Mouse (Mus musculus) MEL (cell line): ENCODE measurements at regions not wholly inside any gene's neighbourhood (a gene's known extent, or its start where the extent isn't known, plus 50 kb on each side); places are given as distances from the start of the nearest gene placed in this dataset.

Source experiments
- DNase-seq: peaks from one replicate; pipeline ENCODE4 v3.0.0; 2011; ENCODE audit warnings: low read depth, low spot score
- H3K27ac ChIP-seq: 2 replicates; pipeline ENCODE4 v1.5.1; 2012; ENCODE audit warnings: low read depth, mild to moderate bottlenecking, control low read depth, low read length, moderate library complexity; ENCODE audit not compliant: control insufficient read depth
- H3K27me3 ChIP-seq, 2 experiments: fragments of 150-350 bp in 1 of 2; sonication (generic) in 1 of 2; 2 replicates each; pipeline ENCODE4 v1.6.1; 2012; ENCODE audit warnings: low read length in 2 of 2, mild to moderate bottlenecking in 2 of 2, improper control_type of control experiment in 1 of 2, moderate library complexity in 1 of 2; ENCODE audit not compliant: insufficient read depth in 2 of 2, control insufficient read depth in 1 of 2
- H3K36me3 ChIP-seq, 2 experiments: 2 replicates each; pipeline ENCODE4 v1.6.1; 2012 to 2014; ENCODE audit warnings: low read length in 2 of 2, improper control_type of control experiment in 1 of 2, inconsistent platforms in 1 of 2, mild to moderate bottlenecking in 1 of 2; ENCODE audit not compliant: insufficient read depth in 2 of 2, control insufficient read depth in 1 of 2
- H3K4me1 ChIP-seq, 2 experiments: fragments of 150-350 bp in 1 of 2; sonication (generic) in 1 of 2; 2 replicates each; pipeline ENCODE4 v1.6.1; 2012; ENCODE audit warnings: low read length in 2 of 2, improper control_type of control experiment in 1 of 2, mild to moderate bottlenecking in 1 of 2; ENCODE audit not compliant: insufficient read depth in 2 of 2, control insufficient read depth in 1 of 2
- H3K4me3 ChIP-seq, 2 experiments: fragments of 150-350 bp in 1 of 2; sonication (generic) in 1 of 2; 2 replicates each; pipeline ENCODE4 v1.5.1; 2012; ENCODE audit warnings: low read depth in 2 of 2, low read length in 2 of 2, mild to moderate bottlenecking in 2 of 2, moderate library complexity in 2 of 2, control low read depth in 1 of 2, improper control_type of control experiment in 1 of 2; ENCODE audit not compliant: control insufficient read depth in 1 of 2, insufficient read depth in 1 of 2
- H3K79me2 ChIP-seq: 2 replicates; pipeline ENCODE4 v1.6.1; 2012; ENCODE audit warnings: mild to moderate bottlenecking, low read length, moderate library complexity; ENCODE audit not compliant: control insufficient read depth, poor library complexity, insufficient read depth
- H3K9ac ChIP-seq: 2 replicates; pipeline ENCODE4 v1.6.1; 2012; ENCODE audit warnings: low read depth, mild to moderate bottlenecking, control low read depth, low read length, moderate library complexity; ENCODE audit not compliant: control insufficient read depth, poor library complexity, severe bottlenecking
- H3K9me3 ChIP-seq: fragments of 150-350 bp; sonication (generic); replicated peaks from 2 replicates; pipeline ENCODE4 v1.6.1; 2012; ENCODE audit warnings: mild to moderate bottlenecking, low read length, improper control_type of control experiment, moderate library complexity; ENCODE audit not compliant: insufficient read depth
- CHD1 ChIP-seq: IDR thresholded peaks from 2 replicates; pipeline ENCODE4 v1.6.1; 2012; ENCODE audit warnings: low read depth, mild to moderate bottlenecking, inconsistent platforms, low read length, improper control_type of control experiment
- CHD2 ChIP-seq: IDR thresholded peaks from 2 replicates; pipeline ENCODE4 v1.6.1; 2011; ENCODE audit warnings: low read length, improper control_type of control experiment
- ELF1 ChIP-seq: IDR thresholded peaks from 2 replicates; pipeline ENCODE4 v1.6.1; 2014; ENCODE audit warnings: low read depth, mild to moderate bottlenecking, inconsistent platforms, low read length, improper control_type of control experiment, moderate library complexity
- GABPA ChIP-seq: IDR thresholded peaks from 2 replicates; pipeline ENCODE4 v1.6.1; 2012; ENCODE audit warnings: low read depth, mild to moderate bottlenecking, inconsistent platforms, low read length, improper control_type of control experiment, moderate library complexity
- JUND ChIP-seq: IDR thresholded peaks from 2 replicates; pipeline ENCODE4 v1.6.1; 2011; ENCODE audit warnings: low read depth, mild to moderate bottlenecking, improper control_type of control experiment, low read length
- KAT2A ChIP-seq: conservative IDR thresholded peaks from 2 replicates; pipeline ENCODE4 v1.6.1; 2012; ENCODE audit warnings: low read depth, low read length, improper control_type of control experiment, inconsistent platforms
- MAFK ChIP-seq: IDR thresholded peaks from 2 replicates; pipeline ENCODE4 v1.6.1; 2011; ENCODE audit warnings: low read depth, mild to moderate bottlenecking, low read length, improper control_type of control experiment, borderline replicate concordance
- MAZ ChIP-seq: IDR thresholded peaks from 2 replicates; pipeline ENCODE4 v1.6.1; 2012; ENCODE audit warnings: low read depth, mild to moderate bottlenecking, inconsistent platforms, low read length, improper control_type of control experiment
- MEF2A ChIP-seq: IDR thresholded peaks from 2 replicates; pipeline ENCODE4 v1.6.1; 2014; ENCODE audit warnings: low read depth, mild to moderate bottlenecking, inconsistent platforms, low read length, improper control_type of control experiment; ENCODE audit not compliant: poor library complexity, insufficient replicate concordance, severe bottlenecking; ENCODE audit errors: extremely low read depth
- MXI1 ChIP-seq: IDR thresholded peaks from 2 replicates; pipeline ENCODE4 v1.6.1; 2011; ENCODE audit warnings: mild to moderate bottlenecking, low read depth, low read length, improper control_type of control experiment
- MYB ChIP-seq: IDR thresholded peaks from 2 replicates; pipeline ENCODE4 v1.6.1; 2011; ENCODE audit warnings: mild to moderate bottlenecking, low read depth, low read length, improper control_type of control experiment
- MYC ChIP-seq: IDR thresholded peaks from 2 replicates; pipeline ENCODE4 v1.6.1; 2011; ENCODE audit warnings: low read depth, mild to moderate bottlenecking, low read length, improper control_type of control experiment, moderate library complexity
- NELFE ChIP-seq: IDR thresholded peaks from 2 replicates; pipeline ENCODE4 v1.6.1; 2011; ENCODE audit warnings: low read depth, low read length, improper control_type of control experiment
- POLR2AphosphoS2 ChIP-seq: IDR thresholded peaks from 2 replicates; pipeline ENCODE4 v1.6.1; 2011; ENCODE audit warnings: low read length, improper control_type of control experiment
- RAD21 ChIP-seq: IDR thresholded peaks from 2 replicates; pipeline ENCODE4 v1.6.1; 2011; ENCODE audit warnings: mild to moderate bottlenecking, low read depth, low read length, improper control_type of control experiment
- SMC3 ChIP-seq: IDR thresholded peaks from 2 replicates; pipeline ENCODE4 v1.6.1; 2011; ENCODE audit warnings: low read depth, low read length, improper control_type of control experiment
- TBP ChIP-seq: IDR thresholded peaks from 2 replicates; pipeline ENCODE4 v1.8.0; 2011; ENCODE audit warnings: low read depth, low read length, improper control_type of control experiment
- TCF12 ChIP-seq: IDR thresholded peaks from 2 replicates; pipeline ENCODE4 v1.6.1; 2014; ENCODE audit warnings: low read depth, mild to moderate bottlenecking, inconsistent platforms, low read length, improper control_type of control experiment, moderate library complexity
- USF1 ChIP-seq: IDR thresholded peaks from 2 replicates; pipeline ENCODE4 v1.6.1; 2014; ENCODE audit warnings: low read depth, mild to moderate bottlenecking, inconsistent platforms, low read length, improper control_type of control experiment, moderate library complexity
- USF2 ChIP-seq, 2 experiments: IDR thresholded peaks; 2 replicates each; pipeline ENCODE4 v1.6.1; 2011 to 2012; ENCODE audit warnings: improper control_type of control experiment in 2 of 2, low read length in 2 of 2, borderline replicate concordance in 1 of 2, inconsistent platforms in 1 of 2, low read depth in 1 of 2, mild to moderate bottlenecking in 1 of 2; ENCODE audit not compliant: insufficient read depth in 1 of 2
- ZMIZ1 ChIP-seq: IDR thresholded peaks from 2 replicates; pipeline ENCODE4 v1.6.1; 2012; ENCODE audit warnings: low read depth, mild to moderate bottlenecking, inconsistent platforms, low read length, improper control_type of control experiment, moderate library complexity

GRCm38 (mm10) chr5:133073317-133073716 is 530.2 kb upstream of the Auts2 start:
- Histone ChIP-seq H3K36me3 (no peaks in the 10 kb centered on the region), H3K9me3 (no peaks in the 10 kb centered on the region), H3K9ac (no peak overlapping the region), H3K4me3 (no peak overlapping the region), H3K27me3 (no peaks in the 10 kb centered on the region), H3K27ac (no peak overlapping the region), H3K79me2 (no peaks in the 10 kb centered on the region), H3K4me1 (no peaks in the 10 kb centered on the region)
- DNase-seq, result no peak
- TF ChIP-seq MXI1 (no peak), MAZ (no peak), KAT2A (no peak), GABPA (no peak), USF2 (IDR thresholded peaks at IDR 0.05; ENCODE audit: borderline replicate concordance in 1 of 2, insufficient read depth in 1 of 2, low read depth in 1 of 2, low read length in 2 of 2) (no peak), ELF1 (no peak), TCF12 (no peak), SMC3 (no peak), MYC (no peak), NELFE (no peak), MAFK (no peak), CHD1 (no peak), POLR2AphosphoS2 (no peak), JUND (no peak), CHD2 (no peak), TBP (no peak), ZMIZ1 (no peak), USF1 (no peak), MEF2A (no peak)

DNA sequence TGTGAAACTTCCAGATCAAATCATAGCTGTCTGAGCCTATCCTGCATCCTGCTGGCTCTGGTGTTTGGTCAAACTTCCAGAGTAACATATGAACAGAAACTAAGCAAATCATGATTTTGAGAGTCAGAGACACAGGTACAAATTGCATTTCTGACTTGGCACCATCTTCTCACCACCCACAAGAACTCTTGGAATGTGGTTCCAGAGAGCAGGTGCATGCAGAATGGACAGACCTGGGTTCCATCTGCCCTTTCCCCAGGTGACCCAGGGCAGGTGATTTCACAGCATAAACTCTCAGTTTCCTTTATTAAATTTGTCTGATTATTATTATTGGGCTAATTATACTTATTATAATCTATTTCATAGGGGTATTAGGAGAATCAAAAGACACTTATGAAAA is 527.0 kb upstream of the Auts2 start:
- no peak overlapping the region for H3K4me3 ChIP-seq
- TF ChIP-seq KAT2A (no peak), RAD21 (no peak), MYB (no peak)
- TF ChIP-seq, all 39 proteins: peak for 0
- Histone ChIP-seq H3K9ac (no peak overlapping the region), H3K9me3 (no peaks in the 10 kb centered on the region), H3K36me3 (no peaks in the 10 kb centered on the region), H3K4me1 (no peaks in the 10 kb centered on the region), H3K79me2 (no peaks in the 10 kb centered on the region), H3K27me3 (no peaks in the 10 kb centered on the region), H3K27ac (no peak overlapping the region)
- DNase-seq, result no peak
